Mouse (Mus musculus) kidney, postnatal 0 days (tissue): Measurements from ENCODE around the gene Atf6. TPM values are rescaled to one million over a fixed set of nuclear protein-coding genes. Genes with fewer than 3 reads are reported as not detected.

Experiments
- ATAC-seq: fragments of 200-750 bp; cut with Nextera tagmentation; replicated peaks from 2 replicates; pipeline ENCODE4 v1.8.0; 2017; ENCODE audit warnings: low read depth, moderate number of reproducible peaks, moderate TSS enrichment, moderate library complexity; ENCODE audit not compliant: low FRiP score
- DNase-seq: peaks from one replicate; pipeline ENCODE4 v3.0.0-alpha.2; 2016; ENCODE audit warnings: low spot score
- H3K27ac ChIP-seq: fragments of 300-500 bp; sonication (generic); 2 replicates; pipeline ENCODE4 v1.5.1; 2014; ENCODE audit warnings: mild to moderate bottlenecking
- H3K27me3 ChIP-seq: fragments of 300-500 bp; sonication (generic); 2 replicates; pipeline ENCODE4 v1.6.1; 2014; ENCODE audit warnings: low read length, mixed read lengths; ENCODE audit not compliant: insufficient read depth
- H3K36me3 ChIP-seq: fragments of 300-500 bp; sonication (generic); 2 replicates; pipeline ENCODE4 v1.6.1; 2014; ENCODE audit warnings: low read length, mixed read lengths; ENCODE audit not compliant: insufficient read depth
- H3K4me1 ChIP-seq: fragments of 300-500 bp; sonication (generic); replicated peaks from 2 replicates; pipeline ENCODE4 v1.6.1; 2014; ENCODE audit warnings: antibody characterized with exemption, low read length, mixed read lengths; ENCODE audit not compliant: insufficient read depth
- H3K4me2 ChIP-seq: fragments of 300-500 bp; sonication (generic); 2 replicates; pipeline ENCODE4 v1.6.1; 2014; ENCODE audit warnings: mild to moderate bottlenecking, low read length, moderate library complexity, mixed read lengths
- H3K4me3 ChIP-seq: fragments of 300-500 bp; sonication (generic); replicated peaks from 2 replicates; pipeline ENCODE4 v1.5.1; 2014; ENCODE audit warnings: low read depth, low read length
- H3K9ac ChIP-seq: fragments of 300-500 bp; sonication (generic); 2 replicates; pipeline ENCODE4 v1.6.1; 2014; ENCODE audit warnings: low read depth, low read length
- H3K9me3 ChIP-seq: fragments of 300-500 bp; sonication (generic); replicated peaks from 2 replicates; pipeline ENCODE4 v1.6.1; 2016; ENCODE audit warnings: low read length, inconsistent platforms, mixed read lengths
- CTCF ChIP-seq: IDR thresholded peaks from 2 replicates; pipeline ENCODE4 v1.5.1; 2016; ENCODE audit warnings: antibody characterized with exemption, low read depth, mild to moderate bottlenecking, moderate library complexity
- WGBS: fragments of 180-500 bp; shearing (Covaris S2); extraction: QIAGEN DNeasy Blood & Tissue Kit; methylation state at CpG from one replicate; pipeline ENCODE4 v1.1.7; 2014; 5-methylcytosine and 5-hydroxymethylcytosine counted together
- polyA plus RNA-seq: library from polyadenylated mRNA; unstranded; fragments of >200 nt; fragmentation: Nextera tagmentation; extraction: Ambion mirVana; gene quantifications from 2 replicates; pipeline ENCODE4 v1.2.1, GENCODE M21; 2015

Atf6 gene
- polyA plus RNA-seq, 1 experiment from 2014 or later, result 8.6 TPM

- Histone ChIP-seq H3K4me1 (no peaks in the 10 kb centered on the region), H3K36me3 (0 out of 2 replicates have a peak, but pooled peaks cover 2% of the 10 kb centered on the region), H3K27ac (no peak overlapping the region), H3K4me3 (no peak overlapping the region), H3K27me3 (no peaks in the 10 kb centered on the region), H3K4me2 (no peak overlapping the region), H3K9ac (no peak overlapping the region), H3K9me3 (no peaks in the 10 kb centered on the region)
- TF ChIP-seq CTCF, result no peak
- ATAC-seq (no peak), DNase-seq (no peak)
- WGBS, result 74% methylated on average over 2 of the region's 2 CpGs
Measured at GRCm38 (mm10) chr1:170807600-170808270, 59.8 kb downstream of the Atf6 start.

GRCm38 (mm10) chr1:170804721-170805120 is 62.9 kb downstream of the Atf6 start:
- no peak overlapping the region for H3K9ac ChIP-seq
- no peaks in the 10 kb centered on the region for H3K9me3 ChIP-seq
- H3K4me2 ChIP-seq, result no peak overlapping the region
- DNase-seq, result no peak
- H3K4me1 ChIP-seq, result no peaks in the 10 kb centered on the region
- no peaks in the 10 kb centered on the region for H3K36me3 ChIP-seq
- 73% methylated on average over 11 of the region's 11 CpGs for WGBS
- TF ChIP-seq CTCF, result no peak
- H3K4me3 ChIP-seq, result no peak overlapping the region
- H3K27ac ChIP-seq, result no peak overlapping the region
- ATAC-seq, result no peak
- H3K27me3 ChIP-seq, result no peaks in the 10 kb centered on the region

GRCm38 (mm10) chr1:170802669-170803068 is 64.9 kb downstream of the Atf6 start:
- DNase-seq (no peak), ATAC-seq (no peak)
- Histone ChIP-seq H3K9me3 (no peaks in the 10 kb centered on the region), H3K4me2 (no peak overlapping the region), H3K4me1 (no peaks in the 10 kb centered on the region), H3K36me3 (no peaks in the 10 kb centered on the region), H3K27me3 (no peaks in the 10 kb centered on the region), H3K4me3 (no peak overlapping the region), H3K27ac (no peak overlapping the region), H3K9ac (no peak overlapping the region)
- WGBS, result 71% methylated on average over 7 of the region's 7 CpGs
- TF ChIP-seq CTCF, result no peak

GRCm38 (mm10) chr1:170800694-170801093 is 66.9 kb downstream of the Atf6 start:
- Histone ChIP-seq H3K9me3 (no peaks in the 10 kb centered on the region), H3K4me2 (no peak overlapping the region), H3K4me3 (no peak overlapping the region), H3K9ac (no peak overlapping the region), H3K27ac (no peak overlapping the region), H3K4me1 (no peaks in the 10 kb centered on the region), H3K36me3 (no peaks in the 10 kb centered on the region), H3K27me3 (no peaks in the 10 kb centered on the region)
- no peak for TF ChIP-seq CTCF
- ATAC-seq, result no peak
- no peak for DNase-seq
- 62% methylated on average over 3 of the region's 3 CpGs for WGBS

GRCm38 (mm10) chr1:170795741-170796347 is 71.7 kb downstream of the Atf6 start:
- Histone ChIP-seq H3K9ac (no peak overlapping the region), H3K4me3 (no peak overlapping the region), H3K9me3 (no peaks in the 10 kb centered on the region), H3K4me1 (no peaks in the 10 kb centered on the region), H3K4me2 (no peak overlapping the region), H3K27ac (no peak overlapping the region), H3K36me3 (peaks cover 5% of the 10 kb centered on the region; the same call in 1 of the 2 replicates), H3K27me3 (no peaks in the 10 kb centered on the region)
- ATAC-seq (no peak), DNase-seq (no peak)
- TF ChIP-seq CTCF, result no peak
- WGBS, result 77% methylated on average over 9 of the region's 9 CpGs

- no peak for ATAC-seq
- WGBS, result 82% methylated on average over 6 of the region's 6 CpGs
Measured at GRCm38 (mm10) chr1:170791542-170791941, 76.0 kb downstream of the Atf6 start.

More at GRCm38 (mm10) chr1:170791542-170791941, 76.0 kb downstream of the Atf6 start:
- Histone ChIP-seq H3K4me2 (no peak overlapping the region), H3K27ac (no peak overlapping the region), H3K36me3 (peaks cover 11% of the 10 kb centered on the region; the same call in 1 of the 2 replicates), H3K9me3 (no peaks in the 10 kb centered on the region), H3K4me1 (no peaks in the 10 kb centered on the region), H3K27me3 (no peaks in the 10 kb centered on the region), H3K4me3 (no peak overlapping the region), H3K9ac (no peak overlapping the region)
- TF ChIP-seq CTCF, result no peak
- no peak for DNase-seq
